Mouse (Mus musculus): ENCODE measurements around the gene Mmp8.

The Mmp8 gene

GRCm38 (mm10) chr9:7558221-7559017, at the start of gene Mmp8:
Mmp8 (plus strand) TSS chr9:7558456.
- no peak for DNase-seq (ENCODE audit: extremely low spot score, low spot score)

GRCm38 (mm10) chr9:7509619-7510233, 48.5 kb upstream of the Mmp8 start:
- no peak for DNase-seq (ENCODE audit: extremely low spot score, low spot score)

GRCm38 (mm10) chr9:7517944-7518571, 40.2 kb upstream of the Mmp8 start:
- DNase-seq (ENCODE audit: extremely low spot score, low spot score): no peak

- no peak for DNase-seq (ENCODE audit: extremely low spot score, low spot score)
Measured at GRCm38 (mm10) chr9:7526255-7526940, 31.9 kb upstream of the Mmp8 start.

- no peak for DNase-seq (ENCODE audit: extremely low spot score, low spot score)
Measured at GRCm38 (mm10) chr9:7542763-7543162, 15.5 kb upstream of the Mmp8 start.

GRCm38 (mm10) chr9:7544923-7545457, 13.3 kb upstream of the Mmp8 start:
- DNase-seq (ENCODE audit: extremely low spot score, low spot score): no peak

- DNase-seq (ENCODE audit: extremely low spot score, low spot score): peak; percentile 23
Measured at GRCm38 (mm10) chr9:7545471-7545870, 12.8 kb upstream of the Mmp8 start.

- DNase-seq (ENCODE audit: extremely low spot score, low spot score): no peak
Measured at GRCm38 (mm10) chr9:7545920-7546319, 12.3 kb upstream of the Mmp8 start.

- DNase-seq (ENCODE audit: extremely low spot score, low spot score): no peak
Measured at GRCm38 (mm10) chr9:7551943-7552342, 6.3 kb upstream of the Mmp8 start.

GRCm38 (mm10) chr9:7553536-7553935, 4.7 kb upstream of the Mmp8 start:
- no peak for DNase-seq (ENCODE audit: extremely low spot score, low spot score)

GRCm38 (mm10) chr9:7554382-7554781, 3.9 kb upstream of the Mmp8 start:
- no peak for DNase-seq (ENCODE audit: extremely low spot score, low spot score)

GRCm38 (mm10) chr9:7560026-7560425, 1.8 kb downstream of the Mmp8 start:
- no peak for DNase-seq (ENCODE audit: extremely low spot score, low spot score)

GRCm38 (mm10) chr9:7567376-7567775, 9.1 kb downstream of the Mmp8 start:
- no peak for DNase-seq (ENCODE audit: extremely low spot score, low spot score)

- DNase-seq (ENCODE audit: extremely low spot score, low spot score): no peak
Measured at GRCm38 (mm10) chr9:7567923-7568322, 9.7 kb downstream of the Mmp8 start.

GRCm38 (mm10) chr9:7570485-7570884, 12.2 kb downstream of the Mmp8 start:
- DNase-seq (ENCODE audit: extremely low spot score, low spot score): no peak

GRCm38 (mm10) chr9:7571162-7571561, 12.9 kb downstream of the Mmp8 start, which contains the start of gene Mmp27:
Mmp27 (plus strand) TSS chr9:7571396.
- no peak for DNase-seq (ENCODE audit: extremely low spot score, low spot score)

- no peak for DNase-seq (ENCODE audit: extremely low spot score, low spot score)
Measured at GRCm38 (mm10) chr9:7572188-7572587, 13.9 kb downstream of the Mmp8 start.

GRCm38 (mm10) chr9:7572663-7573308, 14.5 kb downstream of the Mmp8 start:
- DNase-seq (ENCODE audit: extremely low spot score, low spot score): no peak

GRCm38 (mm10) chr9:7575526-7575925, 17.3 kb downstream of the Mmp8 start:
- no peak for DNase-seq (ENCODE audit: extremely low spot score, low spot score)

- no peak for DNase-seq (ENCODE audit: extremely low spot score, low spot score)
Measured at GRCm38 (mm10) chr9:7577371-7577770, 19.1 kb downstream of the Mmp8 start.

- DNase-seq (ENCODE audit: extremely low spot score, low spot score): no peak
Measured at GRCm38 (mm10) chr9:7590063-7590462, 31.8 kb downstream of the Mmp8 start.
